Mouse (Mus musculus) right cerebral cortex, adult 18-20 months (tissue): ENCODE data around the gene Fn3k.

Experiments used
- DNase-seq: peaks from one replicate; pipeline ENCODE4 v3.0.0; 2022; ENCODE audit warnings: mixed read lengths

The Fn3k gene

GRCm38 (mm10) chr11:121434156-121435155 is at the start of gene Fn3k:
TSS of gene Fn3k (plus strand) at chr11:121434913.
- peak; percentile 98 for DNase-seq

- peak; percentile 98 for DNase-seq
These were observed 46.8 kb upstream of the Fn3k start, which contains the start of gene Rab40b for GRCm38 (mm10) chr11:121387750-121388553. TSS of gene Rab40b (minus strand) at chr11:121388251.

GRCm38 (mm10) chr11:121388554-121388945 is 46.2 kb upstream of the Fn3k start:
- DNase-seq: no peak

GRCm38 (mm10) chr11:121390793-121391192 is 43.9 kb upstream of the Fn3k start:
- DNase-seq: no peak

GRCm38 (mm10) chr11:121392405-121392804 is 42.3 kb upstream of the Fn3k start:
- no peak for DNase-seq

- peak; percentile 74 for DNase-seq
These were observed 27.2 kb upstream of the Fn3k start for GRCm38 (mm10) chr11:121407366-121408155.

GRCm38 (mm10) chr11:121414762-121415161 is 20.0 kb upstream of the Fn3k start:
- no peak for DNase-seq

- no peak for DNase-seq
These were observed 19.4 kb upstream of the Fn3k start for GRCm38 (mm10) chr11:121415351-121415750.

GRCm38 (mm10) chr11:121417971-121418370 is 16.7 kb upstream of the Fn3k start:
- DNase-seq: no peak

GRCm38 (mm10) chr11:121418932-121419331 is 15.8 kb upstream of the Fn3k start:
- peak; percentile 60 for DNase-seq

- no peak for DNase-seq
These were observed 14.3 kb upstream of the Fn3k start for GRCm38 (mm10) chr11:121420379-121420778.

GRCm38 (mm10) chr11:121420830-121421552 is 13.7 kb upstream of the Fn3k start, which contains the start of gene Fn3krp:
TSS of gene Fn3krp (plus strand) at chr11:121421401.
- peak; percentile 100 for DNase-seq

- no peak for DNase-seq
These were observed 13.1 kb upstream of the Fn3k start for GRCm38 (mm10) chr11:121421553-121422173.

GRCm38 (mm10) chr11:121433397-121433796 is 1.3 kb upstream of the Fn3k start:
- no peak for DNase-seq

GRCm38 (mm10) chr11:121437236-121437635 is 2.5 kb downstream of the Fn3k start:
- DNase-seq: no peak

- DNase-seq: no peak
These were observed 5.1 kb downstream of the Fn3k start for GRCm38 (mm10) chr11:121439686-121440292.

- DNase-seq: no peak
These were observed 6.9 kb downstream of the Fn3k start for GRCm38 (mm10) chr11:121441653-121442052.

GRCm38 (mm10) chr11:121442076-121442475 is 7.4 kb downstream of the Fn3k start:
- no peak for DNase-seq

- DNase-seq: no peak
These were observed 16.6 kb downstream of the Fn3k start for GRCm38 (mm10) chr11:121451216-121451726.
